Mouse (Mus musculus): ENCODE results near the gene Zyg11b.

- TF ChIP-seq POLR2A (IDR thresholded peaks at IDR 0.05; ENCODE audit: extremely low read depth, insufficient read depth, low read length) = no peak
- TF ChIP-seq CTCF (IDR thresholded peaks at IDR 0.05; ENCODE audit: low read depth, low read length) = no peak
These were observed 22.7 kb upstream of the Zyg11b start for GRCm38 (mm10) chr4:108323588-108323987.
